Mouse (Mus musculus) heart, adult 10 weeks (tissue): ENCODE data around the gene Itprid1. TPM values are rescaled to one million over a fixed set of nuclear protein-coding genes. Genes with fewer than 3 reads are reported as not detected.

ENCODE experiments used
- polyA plus RNA-seq: library from polyadenylated mRNA; stranded (reverse); fragments of 350-450 nt; fragmentation: Illumina TruSeq; extraction: RNeasy Lipid Tissue Mini Kit (QIAGEN cat#74804); gene quantifications from one replicate; pipeline ENCODE4 v1.2.3, GENCODE M21; 2014; ENCODE audit warnings: low read depth, low replicate concordance

Itprid1 gene
- polyA plus RNA-seq = not detected

GRCm38 (mm10) chr6:55836650-55837320, at the start of gene Itprid1:
Itprid1 (plus strand) TSS chr6:55836895.

DNA sequence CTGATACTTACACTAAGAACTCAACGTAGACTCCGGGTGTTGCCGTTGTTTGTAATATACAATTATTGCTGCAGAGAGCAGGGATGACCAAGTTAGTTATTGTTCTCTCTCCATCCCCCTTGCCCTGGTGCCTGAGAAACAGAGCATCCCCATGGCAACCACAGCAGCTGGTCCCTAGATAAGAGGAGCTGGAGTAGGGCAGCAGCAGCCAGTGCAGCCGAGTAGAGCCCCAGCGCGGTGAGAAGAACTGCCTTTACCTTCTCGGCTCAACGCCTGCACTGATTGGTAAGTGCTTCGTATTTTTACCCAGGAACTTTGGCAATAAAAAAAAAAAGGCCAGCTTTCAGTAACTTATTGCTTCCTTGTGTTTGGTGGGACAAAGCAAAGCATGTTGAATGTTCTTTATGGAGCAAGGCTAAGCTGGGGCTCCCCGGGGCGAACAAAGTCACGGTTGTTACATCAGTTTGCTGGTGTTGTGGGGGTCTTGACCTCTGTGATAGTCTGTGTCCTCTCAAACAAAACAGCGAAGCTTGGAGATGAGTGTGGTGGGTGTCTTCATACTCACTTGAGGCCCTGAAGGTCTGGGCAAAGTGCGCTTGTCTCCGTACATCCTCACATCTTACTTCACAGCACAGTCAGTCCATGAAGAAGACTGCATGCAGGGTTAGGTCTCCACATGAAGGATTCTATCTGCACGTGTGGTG, 180.7 kb downstream of the Itprid1 start, which contains the start of gene Ppp1r17:
Ppp1r17 (plus strand) TSS at position 207 of the 704 bp plus-strand sequence.

Other genes starting within 250 kb of the Itprid1 start
- gene Neurod6, start 155.6 kb upstream of the Itprid1 start, polyA plus RNA-seq = not detected
- gene Ppp1r17, start 180.6 kb downstream of the Itprid1 start, polyA plus RNA-seq = not detected